Mouse (Mus musculus): Measurements from ENCODE around the gene Pphln1.

The Pphln1 gene

DNA sequence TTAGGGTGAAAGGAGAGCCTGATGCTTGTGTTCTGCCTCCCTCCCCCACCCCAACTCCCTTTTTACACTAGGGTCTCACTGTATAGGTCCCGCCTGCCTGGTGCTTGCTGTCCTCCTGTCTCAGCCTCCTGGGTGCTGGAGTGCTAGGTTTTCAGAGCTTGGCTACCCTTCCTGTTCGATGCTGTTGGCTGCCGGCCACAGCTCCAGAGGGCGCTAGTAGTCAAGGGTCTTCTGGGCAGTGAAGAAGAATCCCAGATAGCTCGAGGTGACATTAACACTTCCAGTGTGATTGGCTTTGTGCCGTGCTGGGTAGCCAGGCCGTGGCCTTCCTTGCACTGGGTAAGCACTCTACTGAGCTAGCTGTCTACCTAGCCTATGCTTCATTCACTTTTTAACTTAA, 22.4 kb downstream of the Pphln1 start:
- in situ Hi-C loops (cut with MboI; ENCODE audit: unreplicated experiment in 2 of 2), result no loop called here

DNA sequence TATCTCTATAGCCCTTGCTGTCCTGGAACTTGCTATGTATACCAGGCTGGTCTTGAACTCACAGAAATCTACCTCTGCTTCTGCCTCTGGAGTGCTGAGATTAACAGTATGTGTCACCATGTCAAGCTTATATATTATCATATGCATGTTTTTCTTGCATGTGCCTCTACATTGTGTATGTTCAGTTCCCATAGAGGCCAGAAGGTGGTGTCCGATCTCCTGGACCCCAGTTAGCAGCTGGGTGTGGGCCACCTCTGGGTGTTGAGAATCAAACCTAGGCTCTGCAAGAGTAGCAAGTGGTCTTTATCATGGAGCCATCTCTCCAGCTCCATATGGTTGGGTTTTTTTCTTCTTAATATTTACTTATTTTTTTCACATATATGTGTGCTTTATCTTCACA, 24.4 kb downstream of the Pphln1 start:
- in situ Hi-C loops (cut with MboI; ENCODE audit: unreplicated experiment in 2 of 2), result no loop called here

DNA sequence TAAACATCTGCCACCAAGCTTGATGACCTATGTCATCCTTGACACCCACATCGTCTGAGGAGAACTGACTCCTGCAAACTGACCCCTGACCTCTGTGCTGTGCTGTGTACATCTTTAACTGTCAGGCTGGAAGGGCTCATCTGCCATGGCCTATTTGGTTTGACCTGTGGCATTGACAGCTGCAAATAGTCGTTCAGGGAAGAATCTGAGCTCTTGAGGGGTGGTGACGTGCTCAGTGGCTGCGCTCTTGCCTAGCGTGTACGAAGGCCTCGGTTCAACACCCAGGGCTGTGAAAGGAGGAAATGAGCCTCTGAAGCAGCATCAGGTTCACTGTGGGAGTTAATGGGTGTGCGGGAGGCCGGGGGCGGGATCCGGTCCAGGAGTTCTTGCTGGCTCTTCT, 35.7 kb downstream of the Pphln1 start:
- in situ Hi-C loops (cut with MboI; ENCODE audit: unreplicated experiment in 2 of 2), result loop anchor here (10.0 to 25.0 kb wide), 3 partner anchors 472 to 1159 kb away; no protein-coding TSS in a partner anchor

DNA sequence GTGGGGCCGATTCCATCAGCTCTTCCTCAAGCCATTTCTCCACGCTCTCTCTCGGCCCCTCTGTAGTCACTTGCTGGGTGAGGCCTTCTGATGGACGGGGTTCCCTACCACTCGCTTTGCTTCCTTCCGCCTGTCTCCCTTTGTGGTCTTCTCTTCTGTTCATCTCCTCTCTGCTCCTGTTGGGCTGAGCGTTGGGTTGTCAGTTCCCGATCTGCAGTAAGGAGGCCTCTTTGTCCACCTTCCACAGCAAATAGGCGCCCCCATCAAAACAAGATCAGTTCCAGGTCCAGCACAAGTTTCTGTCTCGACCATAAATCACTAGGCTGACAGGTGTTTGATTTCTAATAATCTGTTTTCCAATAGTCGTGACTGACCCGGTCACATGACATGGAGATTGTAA, 37.8 kb downstream of the Pphln1 start:
- in situ Hi-C loops (cut with MboI; ENCODE audit: unreplicated experiment in 2 of 2), result loop anchor here (5.0 to 25.0 kb wide), 6 partner anchors 59 to 1161 kb away; no protein-coding TSS in a partner anchor

DNA sequence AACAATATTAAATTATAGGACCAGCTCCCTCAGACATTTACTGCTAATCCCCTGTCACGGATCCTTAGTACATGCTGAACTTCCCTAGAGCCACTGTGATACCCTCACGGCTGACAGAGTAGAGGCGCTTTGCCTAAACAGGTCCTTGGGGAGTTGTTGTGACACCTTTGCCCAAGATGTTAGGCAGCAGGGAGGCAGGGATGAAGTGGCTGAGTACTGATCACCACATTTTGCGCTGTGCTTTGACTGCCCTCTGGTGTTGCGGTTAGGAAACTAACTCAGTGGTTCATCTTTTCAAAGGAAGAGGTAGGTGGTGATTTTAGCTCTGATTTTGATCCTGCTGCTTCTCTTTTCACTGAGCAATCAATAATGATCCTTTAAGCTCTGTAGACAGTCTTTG, 40.5 kb downstream of the Pphln1 start:
- in situ Hi-C loops (cut with MboI; ENCODE audit: unreplicated experiment in 2 of 2), result loop anchor here (5.0 to 25.0 kb wide), 6 partner anchors 61 to 1164 kb away; no protein-coding TSS in a partner anchor

DNA sequence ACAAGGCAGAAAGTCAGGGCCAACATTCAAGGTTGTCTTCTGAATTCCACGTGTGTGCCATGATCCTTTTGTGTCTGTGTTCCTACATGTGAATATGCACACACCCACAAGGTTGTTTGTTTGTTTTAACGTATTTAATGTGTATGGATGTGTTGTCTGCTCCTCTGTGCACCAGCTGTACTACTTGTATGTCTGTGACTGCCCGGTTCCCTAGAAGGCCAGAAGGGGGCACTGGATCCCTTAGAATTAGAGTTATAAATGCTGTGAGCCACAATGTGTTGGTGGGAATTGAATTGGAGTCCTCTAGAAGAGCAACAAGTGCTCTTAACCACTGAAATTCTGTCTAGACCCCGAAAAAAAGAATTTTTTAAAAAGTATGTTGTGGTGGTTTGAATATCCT, 44.1 kb downstream of the Pphln1 start:
- in situ Hi-C loops (cut with MboI; ENCODE audit: unreplicated experiment in 2 of 2), result loop anchor here (5.0 to 25.0 kb wide), 4 partner anchors 133 to 905 kb away; no protein-coding TSS in a partner anchor

DNA sequence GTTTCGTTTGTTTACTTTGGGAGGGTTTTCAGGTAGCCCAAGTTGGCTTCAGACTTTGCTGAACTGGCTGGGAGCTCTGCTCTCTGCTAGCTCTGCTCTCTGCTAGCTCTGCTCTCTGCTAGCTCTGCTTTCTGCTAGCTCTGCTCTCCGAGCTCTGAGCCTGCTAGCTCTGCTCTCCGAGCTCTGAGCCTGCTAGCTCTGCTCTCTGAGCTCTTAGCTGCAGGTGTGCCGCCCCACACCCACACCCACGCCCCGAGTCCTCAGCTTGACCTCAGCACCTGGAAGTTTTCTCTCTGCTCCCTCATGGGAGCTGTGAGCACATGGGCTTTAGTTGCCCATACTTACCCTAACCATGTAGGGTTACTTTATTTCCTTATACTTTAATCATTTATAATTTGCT, 45.5 kb downstream of the Pphln1 start:
- in situ Hi-C loops (cut with MboI; ENCODE audit: unreplicated experiment in 2 of 2), result loop anchor here (5.0 to 25.0 kb wide), 4 partner anchors 131 to 906 kb away; no protein-coding TSS in a partner anchor

DNA sequence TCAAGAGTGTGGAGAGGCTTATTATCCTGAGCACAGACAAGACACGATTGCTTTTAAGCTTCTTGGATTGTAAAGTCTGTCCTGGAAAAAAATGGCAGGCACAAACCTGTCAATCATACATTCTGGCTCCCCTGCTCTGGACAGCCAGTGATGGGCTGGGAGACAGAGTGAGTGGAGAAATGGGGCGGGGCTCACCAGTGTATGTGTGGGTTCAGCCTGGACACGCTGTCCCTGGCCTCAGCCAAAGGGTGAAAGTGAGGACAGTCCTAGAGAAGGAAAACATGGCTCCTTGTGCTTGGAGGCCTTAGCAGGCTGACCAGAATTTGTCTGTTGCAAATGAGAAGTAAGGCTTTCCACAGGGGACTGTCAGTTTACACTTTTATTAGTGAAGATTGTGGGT, 50.7 kb downstream of the Pphln1 start:
- in situ Hi-C loops (cut with MboI; ENCODE audit: unreplicated experiment in 2 of 2), result loop anchor here (10.0 to 25.0 kb wide), 3 partner anchors 126 to 912 kb away; no protein-coding TSS in a partner anchor

DNA sequence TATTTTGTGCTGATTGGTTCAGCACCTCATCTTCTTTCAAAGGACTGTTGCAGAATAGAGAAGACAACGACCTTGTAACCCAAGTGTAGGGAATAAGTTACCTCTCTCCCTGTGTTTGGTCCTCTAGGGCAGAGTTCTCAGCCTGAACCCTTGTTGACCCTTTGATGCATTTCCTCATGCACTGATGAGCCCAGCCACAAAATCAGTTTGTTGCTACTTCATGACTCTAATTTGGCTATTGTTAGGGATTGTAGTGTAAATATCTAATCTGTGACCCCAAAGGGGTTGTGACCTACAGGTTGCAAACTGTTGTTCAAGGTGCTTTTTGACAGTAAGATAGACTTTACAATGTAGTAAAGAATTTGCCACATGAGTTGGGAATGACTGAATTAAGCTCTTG, 55.1 kb downstream of the Pphln1 start:
- in situ Hi-C loops (cut with MboI; ENCODE audit: unreplicated experiment in 2 of 2), result loop anchor here in 1 of 2 experiments (25.0 kb wide), 2 partner anchors 1084 to 1666 kb away; partner anchors contain the start of genes Irak4 and Pus7l

DNA sequence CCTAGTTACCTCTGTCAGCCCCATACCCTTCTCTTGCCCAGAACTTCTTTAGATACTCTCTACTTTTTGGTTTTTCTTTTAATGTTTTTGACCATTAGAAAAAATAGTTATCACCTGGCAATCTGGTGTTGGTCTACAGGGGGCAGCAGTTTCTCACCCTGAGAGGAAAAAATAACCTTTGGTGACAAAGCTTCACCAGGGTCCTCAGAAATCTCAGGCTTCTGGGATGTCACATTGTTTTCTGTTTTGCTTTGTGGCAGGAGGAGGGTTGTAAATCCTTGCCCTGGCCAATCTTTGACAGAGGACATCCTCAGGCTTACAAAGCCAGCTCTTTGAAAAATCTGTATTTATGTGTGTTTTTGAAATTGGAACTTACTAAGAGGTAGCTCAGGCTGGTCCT, 57.9 kb downstream of the Pphln1 start:
- in situ Hi-C loops (cut with MboI; ENCODE audit: unreplicated experiment in 2 of 2), result loop anchor here in 1 of 2 experiments (25.0 kb wide), 2 partner anchors 1081 to 1669 kb away; partner anchors contain the start of genes Irak4 and Pus7l

DNA sequence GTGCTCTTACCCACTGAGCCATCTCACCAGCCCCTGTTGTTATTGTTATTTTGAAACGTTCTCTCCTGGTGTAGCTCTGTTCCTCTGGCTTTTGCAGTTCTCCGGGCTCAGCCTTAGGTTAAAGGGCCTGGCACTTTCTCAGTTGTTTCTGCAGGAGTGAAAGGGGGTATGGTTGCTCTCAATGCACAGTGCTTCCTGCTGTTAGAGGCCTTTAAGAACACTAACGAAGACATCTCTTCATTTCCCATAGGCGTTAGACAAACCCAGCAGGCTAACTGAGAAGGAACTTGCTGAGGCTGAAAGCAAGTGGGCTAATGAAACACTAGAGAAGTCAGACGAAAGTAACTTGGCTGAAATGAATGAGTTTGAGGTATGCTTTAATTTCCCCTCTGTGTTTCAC, 61.3 kb downstream of the Pphln1 start:
- in situ Hi-C loops (cut with MboI; ENCODE audit: unreplicated experiment in 2 of 2), result loop anchor here in 1 of 2 experiments (25.0 kb wide), 2 partner anchors 1078 to 1672 kb away; partner anchors contain the start of genes Irak4 and Pus7l

DNA sequence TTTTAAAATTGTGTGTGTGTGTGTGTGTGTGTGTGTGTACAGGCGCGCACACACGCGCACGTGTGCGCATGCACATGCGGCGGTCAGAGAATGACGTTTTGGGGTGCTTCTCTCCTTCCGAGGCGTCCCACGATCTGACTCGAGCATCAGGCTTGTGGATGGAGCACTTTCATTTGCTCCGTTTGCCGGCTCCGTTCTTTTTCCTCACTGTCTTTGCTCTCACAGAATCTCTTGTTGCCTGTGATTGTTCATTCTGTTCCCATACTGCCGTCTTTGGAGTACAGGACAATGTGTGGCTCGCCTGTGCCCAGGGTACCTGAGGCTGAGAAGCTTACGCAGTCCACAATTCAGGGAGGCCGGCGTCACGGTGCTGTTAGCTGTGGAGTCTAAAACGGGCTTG, 62.9 kb downstream of the Pphln1 start:
- in situ Hi-C loops (cut with MboI; ENCODE audit: unreplicated experiment in 2 of 2), result loop anchor here in 1 of 2 experiments (25.0 kb wide), 2 partner anchors 1076 to 1674 kb away; partner anchors contain the start of genes Irak4 and Pus7l

DNA sequence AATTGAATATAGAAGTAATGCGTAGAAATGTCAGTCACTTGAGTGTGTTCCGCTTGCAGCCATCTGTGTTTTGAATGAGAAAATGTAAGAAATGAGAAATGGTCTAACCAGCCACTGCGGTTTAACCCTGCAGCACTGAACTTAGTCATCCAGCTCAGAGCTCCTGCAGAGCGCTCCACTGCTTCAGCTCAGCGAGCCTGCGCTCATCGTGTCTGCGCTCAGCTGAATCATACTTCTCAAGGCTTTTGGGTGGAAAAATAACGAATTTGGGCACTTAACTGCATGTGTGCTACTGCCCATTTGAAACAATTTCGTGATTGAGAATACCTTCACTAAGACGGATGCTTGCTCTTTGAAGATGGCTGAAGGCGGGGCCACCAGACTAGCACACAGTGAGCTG, 73.5 kb downstream of the Pphln1 start:
- in situ Hi-C loops (cut with MboI; ENCODE audit: unreplicated experiment in 2 of 2), result loop anchor here in 1 of 2 experiments (25.0 kb wide), 2 partner anchors 1066 to 1684 kb away; partner anchors contain the start of genes Irak4 and Pus7l

DNA sequence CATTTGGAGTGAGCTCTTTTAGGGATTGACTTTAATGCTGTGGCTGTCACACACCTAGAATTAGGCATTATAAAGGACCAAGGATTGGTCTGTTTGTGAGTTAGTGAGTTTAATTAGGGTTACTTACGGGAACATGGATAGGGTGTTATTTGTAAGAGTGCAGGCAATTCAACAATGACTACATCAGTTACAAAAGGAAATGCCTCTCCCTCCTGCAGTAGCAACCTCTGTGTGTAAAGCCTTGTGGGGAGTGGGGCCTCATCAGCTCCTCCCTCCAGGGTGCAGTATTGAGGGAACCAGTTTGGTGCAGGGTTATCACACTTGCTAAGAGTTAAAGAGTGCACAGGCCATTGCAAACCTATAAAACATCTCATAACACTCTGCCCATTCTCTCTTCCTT, 73.9 kb downstream of the Pphln1 start:
- in situ Hi-C loops (cut with MboI; ENCODE audit: unreplicated experiment in 2 of 2), result loop anchor here in 1 of 2 experiments (25.0 kb wide), 2 partner anchors 1065 to 1685 kb away; partner anchors contain the start of genes Irak4 and Pus7l

DNA sequence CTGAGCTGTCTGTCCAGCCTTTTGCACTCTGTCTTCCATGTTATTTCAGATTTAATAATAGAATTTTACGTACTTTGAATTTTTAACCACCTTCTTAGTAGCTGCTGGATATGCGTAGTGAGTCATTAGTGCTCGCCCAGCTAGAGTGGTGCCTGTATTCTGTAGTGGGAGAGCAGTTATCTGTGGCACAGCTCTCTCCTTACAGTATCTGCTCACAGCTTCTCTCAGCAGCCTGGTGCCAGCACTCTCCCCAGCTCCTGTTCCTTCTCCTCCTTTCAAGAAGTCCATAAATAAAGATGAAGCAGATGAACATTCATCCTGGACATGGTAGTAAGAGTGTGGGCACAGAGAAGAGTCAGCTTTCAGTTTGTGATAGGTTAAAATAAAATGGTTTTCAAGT, 76.1 kb downstream of the Pphln1 start:
- in situ Hi-C loops (cut with MboI; ENCODE audit: unreplicated experiment in 2 of 2), result loop anchor here in 1 of 2 experiments (25.0 kb wide), 2 partner anchors 1063 to 1687 kb away; partner anchors contain the start of genes Irak4 and Pus7l

DNA sequence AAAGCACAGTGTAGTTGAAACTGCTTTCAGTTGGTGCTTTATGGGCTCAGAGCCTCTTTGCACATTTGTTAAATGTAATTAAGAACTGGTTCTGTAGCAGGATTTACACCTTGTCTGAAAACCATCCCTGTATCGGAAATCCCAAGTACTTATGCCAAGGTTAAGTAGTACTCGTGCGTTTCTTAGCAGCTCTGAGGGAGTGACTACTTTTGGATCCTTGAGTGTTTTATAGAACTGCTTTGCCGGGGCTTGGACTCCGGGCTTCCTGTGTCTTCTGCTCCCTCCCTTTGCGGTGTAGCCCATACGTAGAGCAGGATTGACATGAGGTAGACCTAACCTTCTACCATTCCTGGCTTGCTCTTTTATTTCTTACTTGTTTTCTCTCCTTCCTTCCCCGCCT, 77.5 kb downstream of the Pphln1 start:
- in situ Hi-C loops (cut with MboI; ENCODE audit: unreplicated experiment in 2 of 2), result no loop called here

DNA sequence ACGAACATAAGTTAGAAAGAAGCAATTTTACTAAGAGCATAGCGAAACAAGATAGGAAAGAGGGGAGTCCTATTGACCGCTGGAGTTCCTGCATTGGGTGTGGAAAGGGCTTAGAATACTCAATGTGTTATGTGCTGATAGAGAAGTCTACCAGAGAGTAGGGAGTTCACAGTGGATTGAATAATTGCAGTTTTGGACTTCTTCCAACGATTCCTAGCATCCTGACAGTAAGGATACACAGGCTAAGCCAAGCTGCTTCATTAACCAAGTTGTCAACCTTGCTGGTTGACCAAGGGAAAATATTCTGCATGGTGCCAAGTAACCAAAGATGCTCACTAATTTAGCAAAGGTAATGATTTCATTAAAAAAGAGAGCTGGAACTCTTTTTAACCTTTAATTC, 79.6 kb downstream of the Pphln1 start:
- in situ Hi-C loops (cut with MboI; ENCODE audit: unreplicated experiment in 2 of 2), result no loop called here

DNA sequence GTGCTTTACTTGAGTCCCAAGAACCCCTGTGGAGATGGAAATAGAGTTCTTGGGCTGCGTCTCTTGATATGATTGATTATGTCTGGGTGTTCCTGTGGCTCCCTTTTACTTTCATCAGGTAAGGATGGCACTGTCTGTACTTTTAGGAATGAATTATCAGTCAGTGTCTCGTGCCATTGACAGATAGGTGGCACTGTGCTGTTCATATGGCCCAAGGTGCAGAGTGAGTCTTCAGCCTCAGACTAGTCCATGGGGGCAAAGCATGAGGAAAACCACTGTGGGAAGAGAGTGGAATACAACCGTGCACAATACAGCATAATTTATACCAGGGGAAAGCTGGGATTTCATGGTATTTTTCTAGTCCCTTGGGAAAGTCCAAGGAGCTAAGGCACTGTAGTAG, 80.5 kb downstream of the Pphln1 start:
- in situ Hi-C loops (cut with MboI; ENCODE audit: unreplicated experiment in 2 of 2), result no loop called here

DNA sequence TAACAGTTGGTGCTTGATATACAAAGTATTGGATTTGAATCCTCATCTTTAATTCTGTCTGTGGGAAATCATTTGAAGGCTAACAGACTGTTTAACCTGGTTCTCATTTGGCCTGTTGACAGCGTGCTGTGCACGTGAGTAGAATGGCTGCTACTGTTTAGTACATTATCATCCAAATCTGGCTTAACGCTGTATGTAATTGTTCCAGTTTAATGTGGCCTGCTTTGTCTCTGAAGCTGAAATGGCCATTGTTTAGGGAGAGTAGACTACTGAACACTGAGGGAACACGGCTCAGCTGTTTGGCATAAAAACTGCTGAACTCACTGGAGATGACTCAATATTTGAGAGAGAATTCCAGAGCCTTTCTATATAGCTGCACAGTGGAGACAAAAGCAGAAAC, 81.3 kb downstream of the Pphln1 start:
- in situ Hi-C loops (cut with MboI; ENCODE audit: unreplicated experiment in 2 of 2), result no loop called here

DNA sequence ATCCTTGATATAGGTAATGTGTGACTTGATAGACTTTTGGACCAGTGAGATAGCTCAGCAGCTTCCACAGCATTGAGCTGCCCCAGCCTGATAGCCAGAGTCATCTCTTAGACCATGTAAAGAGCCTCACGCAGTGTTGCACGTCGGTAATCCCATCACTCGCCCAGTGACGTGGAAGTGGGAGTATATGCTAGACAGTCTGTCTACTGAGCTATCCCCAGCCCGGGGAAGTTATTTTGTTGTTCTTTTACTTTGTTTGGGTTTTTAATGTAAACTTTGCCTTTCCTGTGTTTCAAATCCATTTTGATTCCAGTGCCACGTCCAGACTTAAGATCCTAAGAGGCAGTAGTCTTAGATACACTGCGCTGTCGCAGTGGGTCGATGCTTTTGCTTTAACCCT, 83.0 kb downstream of the Pphln1 start:
- in situ Hi-C loops (cut with MboI; ENCODE audit: unreplicated experiment in 2 of 2), result no loop called here

DNA sequence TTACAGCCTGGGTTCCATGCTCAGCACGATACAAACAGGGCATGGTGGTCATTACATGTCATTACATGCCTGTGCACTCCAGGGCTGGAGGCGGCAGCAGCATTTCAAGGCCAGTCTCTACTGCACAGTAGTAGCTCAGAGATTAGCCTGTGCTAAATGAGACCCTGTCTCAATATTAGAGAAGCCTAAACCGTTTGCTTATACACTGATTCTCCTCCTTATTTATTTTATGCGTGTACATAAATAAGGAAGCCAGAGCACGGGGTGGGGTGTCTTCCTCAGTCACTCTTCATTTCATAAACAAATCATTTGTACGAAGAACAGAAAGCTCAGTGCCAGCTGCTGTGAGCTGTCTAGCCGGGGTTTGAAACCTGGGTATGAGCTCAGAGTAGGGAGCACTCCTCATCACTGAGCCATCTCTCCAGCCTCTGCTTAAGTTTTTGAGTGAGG, 86.1 kb downstream of the Pphln1 start:
- in situ Hi-C loops (cut with MboI; ENCODE audit: unreplicated experiment in 2 of 2), result no loop called here

DNA sequence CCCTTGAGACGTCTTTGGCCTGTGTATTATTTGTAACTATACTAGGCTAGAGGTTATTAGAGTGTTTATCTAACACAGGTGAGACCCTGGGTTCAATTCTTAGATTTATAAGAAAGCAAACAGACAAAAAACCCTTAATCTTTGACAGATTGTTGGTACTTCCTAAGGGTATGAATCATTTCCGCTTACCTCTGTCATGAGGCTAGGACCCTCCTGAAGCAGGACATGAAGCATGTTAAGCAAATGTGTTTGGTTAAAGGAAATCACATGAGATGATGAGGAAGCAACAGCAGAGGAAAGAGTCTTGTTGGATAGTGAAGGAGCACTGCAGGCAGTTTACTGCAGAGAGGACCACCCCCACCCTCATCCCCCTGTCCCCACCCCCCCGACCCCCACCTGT, 87.1 kb downstream of the Pphln1 start:
- in situ Hi-C loops (cut with MboI; ENCODE audit: unreplicated experiment in 2 of 2), result no loop called here

Data from v-Abl transformed pro-B cells (cell line).